Mouse (Mus musculus) CH12.LX (cell line): ENCODE results near the gene Syne1.

ENCODE experiments used
- KAT2A ChIP-seq: IDR thresholded peaks from 2 replicates; pipeline ENCODE4 v1.6.1; 2012; ENCODE audit warnings: low read length, improper control_type of control experiment, inconsistent platforms; ENCODE audit not compliant: insufficient replicate concordance
- MEF2A ChIP-seq: IDR thresholded peaks from 2 replicates; pipeline ENCODE4 v1.6.1; 2014; ENCODE audit warnings: low read depth, mild to moderate bottlenecking, inconsistent platforms, low read length, improper control_type of control experiment, borderline replicate concordance

GRCm38 (mm10) chr10:5573328-5573727, 22.0 kb upstream of the Syne1 start:
- TF ChIP-seq MEF2A = no peak
- TF ChIP-seq KAT2A = no peak
